Mouse (Mus musculus): ENCODE measurements around the gene Gpr132.
"Not testable (repeated sequence)": the region's sequence is repeated elsewhere in the genome, so short reads cannot be mapped to it uniquely, and the experiment has no call there.

Gpr132 gene

GRCm38 (mm10) chr12:112820401-112820999, 47.5 kb downstream of the Gpr132 start:
- no peak for DNase-seq (ENCODE audit: low read depth, low spot score)

- DNase-seq (ENCODE audit: low read depth, low spot score) = no peak
These were observed 48.9 kb downstream of the Gpr132 start for GRCm38 (mm10) chr12:112819057-112819662.

- not testable (repeated sequence) for DNase-seq (ENCODE audit: low read depth, low spot score)
These were observed 51.2 kb downstream of the Gpr132 start for GRCm38 (mm10) chr12:112816866-112817265.

- DNase-seq (ENCODE audit: low read depth, low spot score) = no peak
These were observed 51.7 kb downstream of the Gpr132 start for GRCm38 (mm10) chr12:112816294-112816693.

GRCm38 (mm10) chr12:112814682-112815470, 53.2 kb downstream of the Gpr132 start:
- no peak for DNase-seq (ENCODE audit: low read depth, low spot score)

- DNase-seq (ENCODE audit: low read depth, low spot score) = no peak
These were observed 54.7 kb downstream of the Gpr132 start for GRCm38 (mm10) chr12:112813370-112813769.

- DNase-seq (ENCODE audit: low read depth, low spot score) = no peak
These were observed 57.7 kb downstream of the Gpr132 start for GRCm38 (mm10) chr12:112810092-112810885.

- no peak for DNase-seq (ENCODE audit: low read depth, low spot score)
These were observed 58.4 kb downstream of the Gpr132 start for GRCm38 (mm10) chr12:112809641-112810040.

- peak; percentile 88 for DNase-seq (ENCODE audit: low read depth, low spot score)
These were observed 59.3 kb downstream of the Gpr132 start, which contains the start of gene Clba1 for GRCm38 (mm10) chr12:112808587-112809364. Clba1 (plus strand) TSS chr12:112808937.

GRCm38 (mm10) chr12:112808212-112808586, 59.8 kb downstream of the Gpr132 start:
- no peak for DNase-seq (ENCODE audit: low read depth, low spot score)

GRCm38 (mm10) chr12:112807796-112808195, 60.2 kb downstream of the Gpr132 start:
- DNase-seq (ENCODE audit: low read depth, low spot score) = no peak

GRCm38 (mm10) chr12:112806044-112806443, 62.0 kb downstream of the Gpr132 start:
- no peak for DNase-seq (ENCODE audit: low read depth, low spot score)

- DNase-seq (ENCODE audit: low read depth, low spot score) = no peak
These were observed 64.0 kb downstream of the Gpr132 start for GRCm38 (mm10) chr12:112804046-112804445.

- no peak for DNase-seq (ENCODE audit: low read depth, low spot score)
These were observed 65.1 kb downstream of the Gpr132 start for GRCm38 (mm10) chr12:112802917-112803316.

GRCm38 (mm10) chr12:112801864-112802846, 65.9 kb downstream of the Gpr132 start, which contains the start of gene Ahnak2:
Ahnak2 (minus strand) TSS chr12:112802657.
- no peak for DNase-seq (ENCODE audit: low read depth, low spot score)
